Mouse (Mus musculus): ENCODE results near the gene Dgcr6. TPM values are rescaled to one million over a fixed set of nuclear protein-coding genes. Genes with fewer than 3 reads are reported as not detected.

The Dgcr6 gene
- total and polyA plus RNA-seq, 3 experiments, result 41.4 to 46.7 (median 41.4) TPM

DNA sequence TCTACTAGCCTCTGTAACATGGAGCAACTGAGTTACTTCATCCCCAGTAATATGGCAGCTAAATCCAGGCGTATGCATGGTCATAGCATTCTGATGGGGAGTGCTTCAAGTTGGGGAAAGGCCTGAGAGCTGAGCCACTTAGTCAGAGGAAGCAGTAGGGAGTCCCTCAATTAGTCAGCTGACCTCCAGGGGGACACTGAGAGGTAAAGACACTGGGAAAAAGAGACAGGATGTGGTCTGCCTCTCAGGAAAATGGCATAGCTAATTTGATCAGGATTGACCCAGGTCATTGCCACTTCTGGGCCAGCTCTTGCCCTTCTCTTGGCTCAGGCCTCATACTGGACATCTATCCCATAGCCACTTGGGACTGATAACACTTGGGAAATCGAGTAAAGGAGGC, 25.3 kb upstream of the Dgcr6 start:
- no peak for DNase-seq
- Histone ChIP-seq H3K4me1 (ENCODE audit: control insufficient read depth, insufficient read depth, low read length) (no peaks in the 10 kb centered on the region), H3K4me3 (no peak overlapping the region), H3K79me2 (replicated peaks; ENCODE audit: control insufficient read depth, insufficient read depth, low read length) (no peaks in the 10 kb centered on the region), H3K9ac (ENCODE audit: low read depth, low read length) (no peak overlapping the region), H3K36me3 (ENCODE audit: control insufficient read depth, insufficient read depth, low read length) (no peaks in the 10 kb centered on the region), H3K27ac (no peak overlapping the region), H3K27me3 (ENCODE audit: control insufficient read depth, insufficient read depth, low read length) (no peaks in the 10 kb centered on the region; the same call in 1 of the 2 replicates)
- 58% methylated on average over 2 of the region's 2 CpGs for WGBS
- intact Hi-C loops (cut with DNase I), result no loop called here
- TF ChIP-seq EP300 (IDR thresholded peaks at IDR 0.05; ENCODE audit: insufficient read depth, low read depth, low read length) (no peak), POLR2A (IDR thresholded peaks at IDR 0.05; ENCODE audit: insufficient read depth, low read depth, low read length) (no peak), CTCF (IDR thresholded peaks at IDR 0.05) (no peak)

GRCm38 (mm10) chr16:18031752-18032151, 20.9 kb upstream of the Dgcr6 start:
- Histone ChIP-seq H3K4me3 (no peak overlapping the region), H3K36me3 (ENCODE audit: control insufficient read depth, insufficient read depth, low read length) (no peaks in the 10 kb centered on the region), H3K27ac (no peak overlapping the region), H3K79me2 (replicated peaks; ENCODE audit: control insufficient read depth, insufficient read depth, low read length) (no peaks in the 10 kb centered on the region), H3K4me1 (ENCODE audit: control insufficient read depth, insufficient read depth, low read length) (no peaks in the 10 kb centered on the region), H3K27me3 (ENCODE audit: control insufficient read depth, insufficient read depth, low read length) (no peaks in the 10 kb centered on the region; the same call in 1 of the 2 replicates), H3K9ac (ENCODE audit: low read depth, low read length) (no peak overlapping the region)
- no peak for DNase-seq
- 40% methylated on average over 2 of the region's 2 CpGs for WGBS
- intact Hi-C loops (cut with DNase I), result no loop called here
- TF ChIP-seq POLR2A (IDR thresholded peaks at IDR 0.05; ENCODE audit: insufficient read depth, low read depth, low read length) (no peak), CTCF (IDR thresholded peaks at IDR 0.05) (peak; percentile 58)

GRCm38 (mm10) chr16:18033289-18033688, 19.4 kb upstream of the Dgcr6 start:
- intact Hi-C loops (cut with DNase I), result no loop called here

DNA sequence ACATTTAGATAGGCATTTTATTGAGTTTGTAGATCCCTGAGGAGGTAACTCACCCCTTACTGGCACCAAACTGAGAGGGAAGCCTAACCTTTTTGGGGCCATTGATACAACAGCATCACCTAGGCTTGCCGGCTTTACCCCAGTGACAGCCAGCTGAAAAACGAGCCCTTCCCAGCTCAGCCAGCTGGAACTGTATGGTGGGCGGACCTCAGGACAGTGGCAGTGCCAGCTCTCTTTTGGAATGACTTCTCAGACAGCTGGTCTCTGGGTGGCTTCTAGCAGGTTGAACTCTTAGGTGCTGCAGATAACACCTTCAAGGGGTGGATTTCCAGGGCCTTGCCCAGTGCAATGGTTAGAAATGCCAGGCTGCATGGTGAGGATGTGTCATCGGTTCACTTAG, 18.4 kb upstream of the Dgcr6 start:
- H3K27ac ChIP-seq, result no peak overlapping the region
- intact Hi-C loops (cut with DNase I), result no loop called here
- no peaks in the 10 kb centered on the region for H3K36me3 ChIP-seq (ENCODE audit: control insufficient read depth, insufficient read depth, low read length)
- TF ChIP-seq CTCF (IDR thresholded peaks at IDR 0.05), result no peak
- TF ChIP-seq EP300 (IDR thresholded peaks at IDR 0.05; ENCODE audit: insufficient read depth, low read depth, low read length), result no peak
- TF ChIP-seq POLR2A (IDR thresholded peaks at IDR 0.05; ENCODE audit: insufficient read depth, low read depth, low read length), result no peak
- no peak overlapping the region for H3K9ac ChIP-seq (ENCODE audit: low read depth, low read length)
- H3K27me3 ChIP-seq (ENCODE audit: control insufficient read depth, insufficient read depth, low read length), result no peaks in the 10 kb centered on the region; the same call in 1 of the 2 replicates
- 60% methylated on average over 4 of the region's 4 CpGs for WGBS
- DNase-seq, result no peak
- no peak overlapping the region for H3K4me3 ChIP-seq
- no peaks in the 10 kb centered on the region for H3K4me1 ChIP-seq (ENCODE audit: control insufficient read depth, insufficient read depth, low read length)
- no peaks in the 10 kb centered on the region for H3K79me2 ChIP-seq (replicated peaks; ENCODE audit: control insufficient read depth, insufficient read depth, low read length)

More at GRCm38 (mm10) chr16:18033289-18033688, 19.4 kb upstream of the Dgcr6 start:
- DNase-seq, result no peak
- TF ChIP-seq POLR2A (IDR thresholded peaks at IDR 0.05; ENCODE audit: insufficient read depth, low read depth, low read length) (no peak), EP300 (IDR thresholded peaks at IDR 0.05; ENCODE audit: insufficient read depth, low read depth, low read length) (no peak), CTCF (IDR thresholded peaks at IDR 0.05) (no peak)
- H3K4me1 ChIP-seq (ENCODE audit: control insufficient read depth, insufficient read depth, low read length), result no peaks in the 10 kb centered on the region
- H3K9ac ChIP-seq (ENCODE audit: low read depth, low read length), result no peak overlapping the region
- no peaks in the 10 kb centered on the region for H3K79me2 ChIP-seq (replicated peaks; ENCODE audit: control insufficient read depth, insufficient read depth, low read length)
- no peaks in the 10 kb centered on the region; the same call in 1 of the 2 replicates for H3K27me3 ChIP-seq (ENCODE audit: control insufficient read depth, insufficient read depth, low read length)
- 49% methylated on average over 4 of the region's 4 CpGs for WGBS
- no peak overlapping the region for H3K27ac ChIP-seq
- no peak overlapping the region for H3K4me3 ChIP-seq
- no peaks in the 10 kb centered on the region for H3K36me3 ChIP-seq (ENCODE audit: control insufficient read depth, insufficient read depth, low read length)

DNA sequence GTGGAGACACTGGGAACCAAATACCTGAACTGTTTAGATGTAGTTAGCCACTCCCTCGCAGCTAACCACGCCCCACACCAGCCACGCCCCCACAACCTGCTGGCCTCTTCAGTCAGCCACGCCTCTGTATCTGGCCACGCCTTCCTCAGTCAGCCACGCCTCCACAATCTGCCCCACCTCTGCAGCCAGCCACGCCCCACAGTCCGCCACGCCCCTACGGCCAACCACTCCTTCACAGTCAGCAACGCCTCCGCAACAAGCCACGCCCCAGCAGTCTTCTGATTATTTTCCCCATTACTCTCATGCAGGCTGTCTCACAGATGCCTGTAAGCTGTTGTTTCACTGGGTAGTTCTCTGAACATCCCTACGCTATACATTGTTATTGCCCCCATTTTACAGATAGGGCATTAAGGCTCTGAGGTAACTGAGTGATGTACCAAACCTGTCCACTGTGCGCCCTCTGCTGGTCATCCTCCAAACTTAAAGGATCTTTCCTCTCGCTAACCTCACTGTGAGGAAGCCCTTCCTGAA, 16.2 kb upstream of the Dgcr6 start:
- H3K9ac ChIP-seq (ENCODE audit: low read depth, low read length), result no peak overlapping the region
- H3K27me3 ChIP-seq (ENCODE audit: control insufficient read depth, insufficient read depth, low read length), result no peaks in the 10 kb centered on the region
- no peaks in the 10 kb centered on the region for H3K79me2 ChIP-seq (replicated peaks; ENCODE audit: control insufficient read depth, insufficient read depth, low read length)
- DNase-seq, result peak; percentile 12 to 40
- intact Hi-C loops (cut with DNase I), result no loop called here
- no peaks in the 10 kb centered on the region for H3K4me1 ChIP-seq (ENCODE audit: control insufficient read depth, insufficient read depth, low read length)
- H3K27ac ChIP-seq, result no peak overlapping the region
- no peak overlapping the region for H3K4me3 ChIP-seq
- 22% methylated on average over 16 of the region's 16 CpGs for WGBS
- H3K36me3 ChIP-seq (ENCODE audit: control insufficient read depth, insufficient read depth, low read length), result no peaks in the 10 kb centered on the region
- TF ChIP-seq CTCF (IDR thresholded peaks at IDR 0.05) (peak; percentile 72), POLR2A (IDR thresholded peaks at IDR 0.05; ENCODE audit: insufficient read depth, low read depth, low read length) (no peak)

DNA sequence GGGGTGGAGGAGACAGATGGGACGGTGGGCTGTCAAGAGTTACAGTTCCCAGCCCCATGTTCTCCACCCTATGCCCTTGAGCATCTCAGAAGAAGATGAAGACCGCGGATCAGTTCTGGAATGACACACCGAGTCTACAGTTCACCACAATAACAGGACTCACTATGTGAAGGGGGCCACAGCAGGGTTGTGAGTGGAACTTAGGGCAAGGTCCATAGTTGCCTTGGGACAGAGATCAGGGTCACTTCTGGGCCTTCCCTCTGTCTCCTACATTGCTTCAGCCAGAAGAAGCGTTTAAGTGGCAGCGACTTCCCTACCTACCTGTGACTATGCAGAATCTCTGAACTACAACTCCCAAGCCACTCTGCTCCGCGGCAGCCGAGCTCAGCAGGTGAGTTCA, 15.6 kb upstream of the Dgcr6 start:
- H3K79me2 ChIP-seq (replicated peaks; ENCODE audit: control insufficient read depth, insufficient read depth, low read length), result no peaks in the 10 kb centered on the region
- intact Hi-C loops (cut with DNase I), result no loop called here
- TF ChIP-seq EP300 (IDR thresholded peaks at IDR 0.05; ENCODE audit: insufficient read depth, low read depth, low read length) (no peak), CTCF (IDR thresholded peaks at IDR 0.05) (no peak), POLR2A (IDR thresholded peaks at IDR 0.05; ENCODE audit: insufficient read depth, low read depth, low read length) (no peak)
- H3K27ac ChIP-seq, result no peak overlapping the region
- no peaks in the 10 kb centered on the region for H3K36me3 ChIP-seq (ENCODE audit: control insufficient read depth, insufficient read depth, low read length)
- WGBS, result 47% methylated on average over 9 of the region's 9 CpGs
- no peak for DNase-seq
- H3K4me1 ChIP-seq (ENCODE audit: control insufficient read depth, insufficient read depth, low read length), result no peaks in the 10 kb centered on the region
- H3K4me3 ChIP-seq, result no peak overlapping the region
- H3K9ac ChIP-seq (ENCODE audit: low read depth, low read length), result no peak overlapping the region
- H3K27me3 ChIP-seq (ENCODE audit: control insufficient read depth, insufficient read depth, low read length), result no peaks in the 10 kb centered on the region
